Mouse (Mus musculus) neural tube, embryonic 10.5 days (tissue): ENCODE data around the gene Tmem131l.

Experiments
- DNase-seq: peaks from one replicate; pipeline ENCODE4 v3.0.0-alpha.2; 2017; ENCODE audit warnings: low spot score; ENCODE audit errors: extremely low spot score

The Tmem131l gene

DNA sequence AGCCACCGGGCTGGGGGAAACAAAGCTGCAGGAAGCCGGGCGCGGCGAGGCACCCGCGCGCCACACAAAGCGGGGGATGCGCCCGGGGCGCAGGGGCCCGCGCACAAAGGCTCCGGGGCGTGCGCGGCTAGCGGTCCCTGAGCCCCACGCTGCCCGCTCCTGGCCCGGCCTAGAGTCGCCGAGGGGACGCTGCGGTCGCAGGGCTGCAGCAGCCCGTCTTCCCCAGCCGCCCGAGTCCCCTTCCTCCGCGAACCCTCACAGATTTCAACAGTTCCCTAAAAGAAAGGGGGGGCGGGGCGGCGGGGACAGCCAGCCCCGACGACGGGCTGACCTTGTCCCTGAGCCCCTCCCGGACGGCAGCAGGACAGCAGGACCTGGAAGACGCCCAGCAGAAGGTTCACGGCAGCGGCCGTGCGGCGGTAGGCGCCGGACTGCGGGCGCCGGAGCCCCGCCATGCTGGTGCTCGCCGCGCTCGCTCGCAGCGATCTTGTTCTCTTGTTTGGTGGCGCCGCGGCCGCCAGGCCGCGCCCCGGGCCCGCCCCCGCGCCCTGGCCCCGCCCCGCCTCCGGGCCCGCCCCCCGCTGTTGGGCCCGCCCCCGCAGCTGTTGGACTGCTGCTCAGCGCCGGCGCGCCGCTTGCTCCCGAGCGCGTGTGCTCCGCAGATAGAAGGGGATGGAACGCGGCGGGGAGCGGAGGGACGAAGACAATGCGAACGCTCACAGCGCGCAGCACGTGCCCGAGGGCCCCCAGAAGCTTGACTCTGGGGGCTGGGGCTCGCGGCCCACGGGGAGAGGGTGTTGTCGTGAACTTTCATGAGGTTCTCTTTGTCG, at the start of gene Tmem131l:
TSS of gene Tmem131l (minus strand) at position 530 of the 830 bp plus-strand sequence.
- peak; percentile 90 for DNase-seq

DNA sequence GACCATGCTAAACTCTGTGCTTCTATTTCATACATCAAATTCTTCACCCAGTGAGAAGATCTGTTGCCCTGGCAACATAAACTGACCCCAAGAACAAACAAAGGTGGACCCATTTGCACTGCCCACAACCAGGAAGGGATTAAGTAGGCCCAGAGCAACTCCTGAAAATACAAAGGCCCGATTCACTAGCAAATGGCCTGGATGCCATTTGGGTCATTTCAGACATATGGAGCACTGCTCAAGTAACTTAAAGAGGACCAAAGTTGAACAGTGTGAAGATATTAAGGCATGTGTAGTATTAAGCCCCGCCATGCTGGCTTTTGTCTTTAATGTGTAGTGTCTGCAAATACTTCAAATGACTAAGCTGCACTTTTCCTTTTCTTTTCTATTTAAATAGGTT, 46.9 kb upstream of the Tmem131l start:
- no peak for DNase-seq

DNA sequence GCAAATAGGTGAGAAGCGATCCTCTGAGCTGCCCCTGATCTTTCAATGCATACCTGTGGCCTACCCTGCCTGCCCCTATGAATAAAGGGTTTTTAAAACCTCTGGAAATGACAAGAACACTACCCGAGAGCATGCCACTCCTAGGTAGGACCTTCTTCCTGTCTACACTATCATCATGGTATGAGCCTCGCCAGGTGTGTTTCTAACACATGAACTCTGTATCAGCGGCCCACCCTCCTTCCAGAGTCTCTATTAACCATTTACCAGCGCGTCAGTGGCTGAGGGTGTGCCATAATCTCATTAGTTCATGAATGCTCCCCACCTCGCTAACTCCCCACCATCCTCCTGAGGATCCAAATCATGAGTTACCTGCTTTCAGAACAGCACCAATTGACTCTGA, 46.4 kb upstream of the Tmem131l start:
- no peak for DNase-seq

DNA sequence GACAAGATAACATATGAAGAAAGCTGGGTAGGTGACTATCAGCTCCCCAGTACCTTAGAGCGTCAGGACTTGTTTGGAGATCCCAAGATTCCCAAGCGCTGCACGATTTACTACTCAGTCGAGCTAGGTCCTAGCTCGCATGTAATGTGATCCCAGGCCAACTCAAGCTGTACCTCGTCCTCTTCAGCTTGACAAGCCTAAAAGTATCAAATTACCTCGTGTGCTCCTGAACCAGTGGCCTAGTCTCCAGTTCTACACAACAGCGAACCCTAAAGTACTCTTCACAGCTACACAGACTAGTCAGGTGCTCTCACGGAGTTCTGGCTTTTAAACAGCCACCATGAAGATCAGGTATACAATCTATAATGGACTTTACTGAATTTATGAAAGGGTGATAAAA, 45.5 kb upstream of the Tmem131l start:
- DNase-seq = no peak

DNA sequence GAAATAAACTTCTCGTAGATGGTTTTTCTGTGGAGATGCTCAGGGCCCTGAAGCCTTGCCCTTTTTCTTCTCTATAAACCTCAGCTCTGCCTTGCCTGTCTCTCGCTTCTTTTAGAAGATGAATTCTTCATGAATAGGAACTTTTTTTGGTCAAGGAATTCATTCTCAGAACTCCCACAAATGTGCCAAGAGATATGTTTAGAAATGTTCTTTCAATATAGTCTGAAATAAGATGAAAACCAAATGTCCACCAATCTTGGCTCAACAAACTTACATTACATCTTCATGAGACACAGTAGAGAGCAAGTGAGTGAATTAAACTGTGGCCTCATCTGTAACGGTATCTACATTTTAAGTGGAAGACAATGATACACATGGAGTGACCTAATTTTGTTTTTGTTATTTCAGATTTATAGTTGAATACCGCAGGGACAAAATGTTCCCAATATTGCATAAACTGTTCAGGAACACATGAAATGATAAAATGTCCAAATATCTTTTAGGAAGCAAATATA, 41.3 kb upstream of the Tmem131l start:
- no peak for DNase-seq

DNA sequence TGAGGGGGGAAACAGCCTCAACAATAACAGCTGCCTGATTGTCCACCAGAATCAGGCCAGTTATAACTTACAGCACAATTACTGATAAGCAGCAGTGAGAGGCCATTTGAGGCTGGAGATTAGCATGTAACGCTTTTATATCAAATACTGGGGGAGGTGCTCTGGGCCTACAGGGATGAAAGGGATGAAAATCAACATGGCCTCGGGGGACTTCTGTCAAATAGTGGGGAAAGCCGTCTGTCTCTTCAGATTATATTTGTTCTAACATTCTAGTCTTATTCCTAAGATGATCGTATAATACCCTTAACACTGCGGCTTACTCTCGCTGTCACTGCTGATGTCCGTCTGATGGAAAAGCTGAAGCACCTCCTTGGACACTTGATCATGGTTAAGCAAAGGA, 40.1 kb upstream of the Tmem131l start:
- no peak for DNase-seq

DNA sequence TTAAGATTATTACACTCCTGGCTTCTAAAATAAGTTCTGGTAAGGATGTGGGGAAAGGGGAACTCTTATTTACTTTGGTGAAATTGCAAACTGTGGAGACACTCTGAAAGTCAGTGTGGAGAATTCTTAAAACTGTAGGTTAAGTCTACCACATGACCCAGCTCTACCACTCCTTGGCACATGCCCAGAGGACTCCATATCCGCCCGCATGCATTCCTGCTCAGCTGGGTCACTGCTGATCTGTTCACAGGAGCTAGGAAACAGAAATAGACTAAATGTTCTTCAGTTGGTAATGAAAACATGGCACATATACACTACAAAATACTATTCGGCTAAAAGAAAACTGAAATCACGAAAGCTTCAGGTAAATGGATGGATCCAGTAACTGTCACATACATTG, 37.5 kb upstream of the Tmem131l start:
- no peak for DNase-seq

DNA sequence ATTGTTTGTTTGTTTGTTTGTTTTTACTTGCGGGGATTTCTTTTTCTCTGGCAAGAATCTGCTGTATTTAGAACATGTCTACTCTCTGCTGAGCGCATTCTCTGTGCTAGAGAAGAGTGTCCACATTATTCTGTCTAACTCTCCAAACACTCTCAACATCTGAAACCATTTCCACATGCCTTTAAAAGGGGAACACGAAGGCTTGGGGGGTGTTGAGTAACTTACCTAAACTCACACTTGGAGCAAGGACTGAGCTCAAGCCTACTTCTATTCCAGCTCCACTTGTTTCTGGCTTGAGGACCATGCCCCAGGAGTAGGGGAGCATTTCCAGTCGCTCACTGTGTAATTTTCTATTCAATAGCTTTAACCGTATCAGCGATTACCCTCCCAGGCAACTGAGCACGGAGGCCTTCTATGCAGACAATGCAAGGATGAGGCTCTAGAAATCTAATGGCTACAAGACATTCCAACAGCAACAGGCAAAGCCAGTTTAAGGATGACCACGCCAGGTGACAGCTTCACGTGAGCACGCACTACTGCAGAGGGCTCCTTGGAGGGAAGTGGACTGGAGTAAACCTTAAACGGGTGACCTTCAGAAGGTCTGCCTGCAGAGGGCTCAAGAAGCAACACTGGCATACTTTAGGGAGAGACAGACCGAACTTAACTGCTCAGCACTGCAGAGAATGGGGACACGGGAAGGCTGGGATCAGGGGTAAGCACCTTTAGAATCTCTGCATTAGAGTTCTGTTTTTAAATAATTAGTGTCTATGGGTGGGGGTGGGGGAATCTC, 36.8 kb upstream of the Tmem131l start:
- no peak for DNase-seq

DNA sequence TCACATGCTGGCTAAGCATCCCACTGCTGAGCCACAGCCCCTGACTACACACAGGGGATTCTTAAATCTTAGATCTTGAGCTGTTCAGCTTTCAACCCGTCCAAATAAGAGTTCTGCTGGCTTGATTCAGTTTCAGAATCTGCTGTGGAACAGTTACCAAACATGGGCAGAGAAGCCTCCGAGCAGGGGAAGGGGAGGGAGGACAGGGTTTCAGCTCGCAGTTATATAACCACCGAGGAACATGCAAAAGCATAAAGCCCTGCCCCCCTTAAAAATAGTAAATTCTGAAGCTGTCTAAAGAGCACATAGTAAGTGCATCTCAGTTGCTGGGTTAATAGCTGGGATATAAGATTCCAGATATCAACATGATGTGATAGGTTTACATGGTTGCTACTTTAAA, 35.5 kb upstream of the Tmem131l start:
- DNase-seq = no peak

DNA sequence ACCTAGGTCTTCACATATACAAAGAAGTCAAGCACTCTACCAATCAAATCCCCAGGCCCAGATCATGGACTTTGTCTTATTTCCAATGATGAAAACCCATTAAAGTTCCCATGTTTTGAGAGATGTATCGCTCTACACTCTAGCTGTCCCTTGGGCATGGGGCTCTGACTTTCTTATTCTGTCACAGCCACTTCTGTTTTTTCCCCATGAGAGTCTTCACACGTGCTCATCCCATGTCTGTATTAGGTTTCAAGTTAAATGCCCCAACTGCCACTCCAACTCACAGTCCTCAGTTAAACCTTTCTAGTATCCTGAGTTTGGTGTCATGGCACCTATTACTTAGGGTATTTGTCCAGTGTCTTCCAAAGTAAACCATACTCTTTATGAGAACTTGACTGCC, 34.8 kb upstream of the Tmem131l start:
- DNase-seq = no peak

DNA sequence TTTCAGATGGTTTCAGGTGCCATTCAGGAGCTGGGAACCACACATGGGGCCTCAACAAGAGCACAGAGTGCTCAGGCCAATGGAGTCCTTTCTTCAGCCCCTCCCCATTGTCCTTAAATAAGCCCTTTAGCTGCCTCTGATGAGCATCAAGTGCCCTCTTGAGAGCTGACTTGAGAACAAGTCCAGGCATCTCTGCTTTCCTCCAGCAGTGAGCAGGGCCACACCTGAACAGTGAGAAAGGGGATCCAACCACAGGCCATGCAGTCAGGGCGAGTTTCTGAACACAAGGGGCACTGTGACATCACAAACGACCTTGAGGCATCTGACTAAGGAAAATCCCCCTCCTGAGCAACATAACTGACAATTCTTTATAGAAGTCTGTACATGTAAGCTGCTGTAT, 31.7 kb upstream of the Tmem131l start:
- DNase-seq = no peak

DNA sequence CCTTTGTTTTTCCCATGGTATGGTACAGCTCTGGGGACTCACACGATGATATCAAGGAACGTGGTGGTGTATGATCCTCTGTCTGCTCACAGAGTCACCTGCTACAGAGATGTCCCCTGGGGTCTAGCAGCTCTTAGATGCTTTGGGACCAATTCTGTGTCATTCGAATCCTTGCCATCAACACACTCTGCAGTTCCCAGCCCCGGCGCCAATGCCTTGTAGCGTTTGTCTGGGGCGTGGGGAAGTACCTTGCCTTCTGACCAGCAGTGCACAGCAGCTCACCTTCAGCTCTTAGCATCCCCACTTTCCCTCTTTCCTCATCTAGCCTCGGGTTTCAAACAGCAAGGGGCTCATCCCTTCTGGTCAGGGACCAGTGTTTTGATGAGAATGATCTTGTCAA, 30.8 kb upstream of the Tmem131l start:
- DNase-seq = no peak

DNA sequence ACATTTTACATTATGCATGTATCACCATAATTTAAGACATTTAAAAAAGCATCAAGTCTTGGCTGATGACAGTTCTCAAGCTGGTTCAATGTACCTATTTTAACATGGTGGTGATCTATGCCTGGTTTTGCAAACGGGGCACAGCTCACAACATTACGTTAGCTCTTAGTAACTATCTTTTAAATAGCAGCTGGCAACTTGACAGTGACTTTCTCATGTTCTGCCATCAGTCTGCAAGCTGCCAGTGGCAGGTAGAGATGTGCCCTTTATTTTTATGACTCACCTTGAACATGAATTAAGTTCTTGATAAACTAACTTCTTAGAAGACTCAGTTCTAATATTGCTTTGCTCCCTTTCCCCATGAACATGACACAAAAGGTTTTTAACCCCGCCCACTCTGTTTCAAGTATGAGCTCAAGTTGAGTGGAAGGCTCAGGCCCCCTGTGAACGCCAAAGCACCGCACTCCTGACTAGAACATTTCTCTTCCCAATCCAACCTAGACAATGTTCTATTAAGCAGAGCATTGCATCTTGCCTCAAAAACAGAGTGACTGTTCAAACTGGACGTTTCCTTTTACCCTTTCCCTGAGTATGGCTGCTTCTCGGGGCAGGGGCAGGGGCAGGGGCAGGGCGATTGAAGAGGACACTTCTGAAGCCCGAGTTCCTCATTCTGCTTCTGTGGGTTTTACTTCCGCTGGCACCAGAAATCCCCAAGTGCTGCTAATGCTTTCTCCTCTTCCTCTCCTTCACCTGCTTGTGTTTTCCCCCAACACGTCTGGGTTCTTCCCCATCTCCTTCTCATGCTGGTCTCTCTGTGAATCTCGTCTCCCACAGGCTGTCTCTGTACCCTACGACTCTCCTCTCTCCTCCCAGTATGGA, 29.1 kb upstream of the Tmem131l start:
- no peak for DNase-seq

DNA sequence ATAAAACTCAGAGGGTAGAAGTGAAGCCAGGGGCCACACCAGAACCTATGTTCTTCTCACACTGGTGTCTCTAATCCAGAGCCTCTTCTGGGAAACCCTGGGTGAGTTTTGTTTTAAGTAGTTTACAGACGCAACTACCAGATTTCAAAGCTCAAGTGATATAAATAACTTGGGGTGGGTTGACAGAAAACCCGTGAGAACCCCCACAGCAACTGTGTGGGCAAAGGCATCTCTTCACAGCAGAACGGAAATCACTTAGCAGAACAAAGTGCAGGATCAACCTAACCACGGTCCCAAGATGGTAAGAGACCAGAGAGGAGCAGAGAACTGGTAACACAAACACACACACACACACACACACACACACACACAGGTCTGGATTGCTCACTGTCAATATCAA, 25.9 kb upstream of the Tmem131l start:
- no peak for DNase-seq

DNA sequence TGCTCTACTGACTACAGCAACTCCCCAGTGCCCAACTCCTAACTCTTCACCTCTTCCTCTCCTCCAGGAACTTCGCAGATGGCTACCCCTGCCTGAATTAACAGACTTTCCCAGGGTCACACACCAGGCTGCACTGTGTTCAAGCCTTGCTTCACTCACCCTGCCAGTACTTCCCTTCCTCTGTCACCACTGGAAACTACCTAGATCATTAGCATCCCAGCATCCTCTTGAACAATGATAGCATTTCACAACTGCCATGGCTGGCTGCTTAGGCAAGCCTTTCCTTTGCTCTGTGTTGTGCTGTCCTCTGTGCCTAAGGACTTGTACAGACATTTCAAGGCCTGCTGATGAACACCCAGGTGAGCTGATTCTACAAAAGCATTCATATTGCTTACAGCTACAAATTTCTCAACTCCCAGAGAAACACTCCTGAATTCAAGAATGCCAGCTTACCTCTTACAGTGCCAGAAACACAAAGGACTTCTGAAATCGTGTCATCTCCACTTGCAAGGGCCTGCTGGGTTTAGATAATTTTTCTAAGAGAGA, 23.5 kb upstream of the Tmem131l start:
- no peak for DNase-seq

DNA sequence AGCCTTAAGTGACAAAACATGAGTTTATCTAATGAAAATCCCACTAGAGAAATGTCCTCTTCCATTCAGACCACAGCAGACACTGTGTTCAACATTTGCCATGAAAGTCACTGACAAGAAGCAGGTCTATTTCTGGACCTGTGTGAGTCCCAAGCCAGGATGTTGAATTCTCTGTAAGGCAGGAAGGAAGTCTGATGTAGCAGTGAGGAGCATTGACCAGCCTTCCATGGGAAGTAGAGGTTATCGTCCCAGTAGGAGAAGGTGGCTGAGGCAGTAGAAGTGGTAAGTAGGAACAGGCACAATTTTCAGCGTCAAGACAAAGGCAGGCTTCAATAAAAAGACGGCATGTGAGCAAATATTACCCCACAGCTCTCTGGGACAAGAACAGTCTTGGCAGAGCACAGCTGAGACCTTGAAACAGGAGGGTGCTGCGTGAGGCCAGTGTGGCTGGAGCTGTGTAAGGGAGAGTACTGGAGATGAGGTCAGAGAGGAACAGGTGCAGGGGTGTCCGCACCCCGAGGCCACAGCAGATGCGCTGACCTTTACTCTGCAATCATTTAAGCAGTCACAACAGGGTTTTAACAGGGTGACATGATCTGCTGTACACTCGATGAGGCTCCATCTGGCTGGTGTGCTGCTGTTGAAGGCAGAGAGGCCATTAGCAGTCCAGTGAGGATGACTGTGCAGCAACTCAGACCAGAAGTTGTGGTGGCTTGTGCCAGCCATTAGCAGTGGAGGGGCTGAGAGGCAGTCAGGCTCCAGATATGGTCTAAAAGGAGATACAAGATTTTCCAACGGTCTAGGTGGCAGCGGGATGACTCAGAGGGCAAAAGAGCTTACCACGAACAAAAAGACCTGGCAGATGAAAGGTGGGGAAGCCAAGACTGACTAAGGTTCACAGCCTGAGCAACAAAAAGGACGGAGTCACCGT, 21.8 kb upstream of the Tmem131l start:
- no peak for DNase-seq

DNA sequence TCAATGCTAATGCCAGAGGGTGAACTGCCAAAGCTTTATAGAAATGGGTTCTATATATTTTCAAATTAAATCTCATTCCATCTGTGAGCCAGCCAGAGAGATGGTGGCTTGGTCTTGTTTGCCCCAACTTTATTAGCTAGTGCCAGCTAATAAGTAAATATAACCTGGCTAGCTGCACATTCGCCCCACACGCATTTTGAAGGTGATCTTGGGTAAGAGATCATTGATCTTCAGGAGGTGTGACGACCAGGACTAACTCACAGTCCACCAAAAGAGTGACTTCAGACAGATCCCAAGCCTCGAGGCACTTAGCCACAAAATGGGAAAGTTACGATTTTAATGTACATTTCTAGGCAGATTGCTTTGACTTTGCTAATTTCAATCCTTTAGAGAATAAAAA, 21.0 kb upstream of the Tmem131l start:
- no peak for DNase-seq

DNA sequence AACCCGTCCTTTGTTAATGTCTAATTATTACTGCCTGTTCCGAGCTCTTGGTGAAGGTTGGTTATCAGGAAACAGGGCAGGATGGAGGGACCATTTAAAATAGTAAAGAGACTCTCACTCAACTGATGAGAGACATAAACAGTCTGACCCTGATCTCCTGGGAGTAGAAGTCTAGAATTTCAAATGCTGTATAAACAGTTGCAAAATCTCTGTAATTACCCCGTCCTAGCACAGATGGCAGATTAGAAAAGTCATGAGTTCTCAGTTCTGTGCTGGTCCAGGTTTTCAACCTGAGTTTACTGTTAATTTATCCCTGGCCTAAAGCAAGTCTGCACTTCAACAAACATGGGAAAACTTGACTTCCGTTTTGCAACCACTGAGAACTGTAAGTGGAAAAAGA, 20.2 kb upstream of the Tmem131l start:
- no peak for DNase-seq

DNA sequence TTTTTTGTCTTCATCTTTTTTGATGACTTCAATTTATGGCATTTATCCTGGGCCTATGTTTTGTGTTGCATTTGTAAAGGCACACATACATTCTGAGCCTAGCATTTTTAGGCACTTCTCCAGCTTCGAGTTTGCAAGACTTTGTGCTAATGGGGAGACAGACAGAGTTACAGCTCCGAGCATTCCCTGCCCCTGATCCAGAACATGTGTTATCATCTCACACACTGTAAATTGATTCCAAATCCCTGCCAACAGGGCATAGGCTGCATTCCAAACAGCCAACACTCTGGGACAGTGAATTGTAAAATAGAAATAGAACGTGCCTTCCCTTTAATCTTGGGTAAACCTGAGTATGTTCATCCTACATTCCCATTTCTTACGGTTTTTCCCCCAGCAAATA, 19.7 kb upstream of the Tmem131l start:
- DNase-seq = no peak

DNA sequence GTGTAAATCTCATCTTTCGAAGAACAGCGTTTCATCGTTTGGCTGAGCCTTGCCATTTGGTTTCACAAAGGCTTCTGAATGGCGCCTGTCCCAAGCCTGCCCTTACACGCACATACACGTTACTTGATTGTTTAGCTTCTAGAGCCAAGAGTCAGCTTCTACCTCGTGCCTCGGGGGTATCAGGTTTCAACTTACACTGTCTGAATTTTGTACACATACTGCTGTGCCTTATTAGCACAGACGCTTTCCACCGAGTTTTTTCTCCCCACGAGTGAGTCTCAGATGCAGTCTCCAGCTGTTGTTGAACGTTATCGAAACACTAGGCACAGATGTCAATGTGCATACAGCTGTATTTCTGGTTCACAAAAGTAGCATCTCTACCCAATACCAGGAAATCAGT, 19.3 kb upstream of the Tmem131l start:
- DNase-seq = peak; percentile 31
